ENCODE assay signal across 13 mouse cellular contexts in the genomic region with DNA sequence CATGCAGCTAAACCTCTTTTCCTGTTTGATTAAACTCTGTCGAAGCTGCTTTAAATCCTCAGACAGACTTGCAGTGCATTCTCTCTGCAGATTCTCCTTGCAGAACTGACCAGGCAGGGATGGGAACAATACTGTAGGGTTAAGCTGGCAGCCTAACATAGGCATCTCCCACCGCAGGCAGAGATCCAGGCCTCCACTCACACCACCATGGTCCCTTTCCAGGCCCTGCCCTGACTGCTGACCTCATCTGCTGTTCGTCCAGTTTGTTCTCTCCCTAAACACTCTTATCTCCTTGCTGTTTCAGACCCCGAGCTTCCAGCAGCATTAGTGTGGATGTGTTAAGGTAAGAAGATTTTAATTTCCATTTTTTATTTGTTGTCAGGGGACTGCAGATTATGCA.
"Had no signal": no experiment of that assay in that cellular context is flagged by ENCODE, and none has a peak within 500 bp of the region (broad histone marks: within the 10 kb centered on the region; RNA-seq: fewer than 3 reads in every experiment).

No protein-coding gene starts in this region.

- H3K4me3 ChIP-seq: left cerebral cortex, adult 2 months; limb, embryonic 10.5 days; liver, embryonic 15.5 days; stomach, embryonic 15.5 days had no signal

- H3K9ac ChIP-seq: liver, embryonic 15.5 days; stomach, embryonic 15.5 days had no signal

- H3K4me2 ChIP-seq: liver, embryonic 11.5 days; liver, embryonic 15.5 days; stomach, embryonic 15.5 days had no signal

- H3K27ac ChIP-seq: left cerebral cortex, adult 2 months; limb, embryonic 10.5 days; liver, embryonic 15.5 days; stomach, embryonic 15.5 days had no signal

- H3K4me1 ChIP-seq: liver, embryonic 15.5 days; stomach, embryonic 15.5 days had no signal

- DNase-seq: kidney, adult 11 months; kidney, adult 9 months; kidney, postnatal 10 days; lung, adult 2 months; lung, postnatal 36 days; right cerebral cortex, postnatal 14 days; thymus, postnatal 36 days had no signal

- ATAC-seq: lung, postnatal 0 days had no signal

- H3K27me3 ChIP-seq: liver, embryonic 15.5 days; stomach, embryonic 15.5 days had no signal

- H3K36me3 ChIP-seq: liver, embryonic 15.5 days; stomach, embryonic 15.5 days had no signal

- H3K9me3 ChIP-seq: limb, embryonic 10.5 days; liver, embryonic 15.5 days; stomach, embryonic 15.5 days had no signal
